Mouse (Mus musculus): ENCODE measurements around the gene Hacl1.

- TF ChIP-seq CTCF (IDR thresholded peaks at IDR 0.05; ENCODE audit: low read depth, low read length) (no peak), POLR2A (IDR thresholded peaks at IDR 0.05; ENCODE audit: extremely low read depth, insufficient read depth, low read length) (no peak)
These were observed 27.2 kb upstream of the Hacl1 start for GRCm38 (mm10) chr14:31668326-31668725.

Data from liver, adult 2 months (tissue).